Mouse (Mus musculus) ovary, postnatal 14 days (tissue): Measurements from ENCODE around the gene Rhobtb3.
"Not testable (repeated sequence)": the region's sequence is repeated elsewhere in the genome, so short reads cannot be mapped to it uniquely, and the experiment has no call there.

Experiments
- DNase-seq: peaks from one replicate; pipeline ENCODE4 v3.0.0; 2022; ENCODE audit warnings: low spot score

The Rhobtb3 gene

GRCm38 (mm10) chr13:75929071-75929470 is 14.7 kb downstream of the Rhobtb3 start:
- not testable (repeated sequence) for DNase-seq

DNA sequence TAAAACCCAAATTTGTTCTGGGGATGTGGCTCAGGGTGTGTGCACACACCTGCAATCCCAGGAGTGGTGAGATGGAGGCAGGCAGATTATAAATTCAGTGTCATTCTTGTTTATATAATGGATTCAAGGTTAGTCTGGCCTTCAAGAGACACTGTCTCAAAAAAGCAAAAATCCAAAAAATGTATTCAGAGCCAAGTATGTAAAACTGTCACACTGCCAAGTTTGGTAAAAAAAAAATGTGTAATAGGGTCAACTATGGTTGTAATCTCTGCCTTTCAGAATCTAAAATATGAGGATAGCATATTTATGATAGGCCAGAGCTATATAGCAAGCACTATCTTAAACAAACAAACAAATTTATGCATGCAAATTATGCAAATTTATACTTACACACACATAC is 15.8 kb downstream of the Rhobtb3 start:
- DNase-seq, result no peak

DNA sequence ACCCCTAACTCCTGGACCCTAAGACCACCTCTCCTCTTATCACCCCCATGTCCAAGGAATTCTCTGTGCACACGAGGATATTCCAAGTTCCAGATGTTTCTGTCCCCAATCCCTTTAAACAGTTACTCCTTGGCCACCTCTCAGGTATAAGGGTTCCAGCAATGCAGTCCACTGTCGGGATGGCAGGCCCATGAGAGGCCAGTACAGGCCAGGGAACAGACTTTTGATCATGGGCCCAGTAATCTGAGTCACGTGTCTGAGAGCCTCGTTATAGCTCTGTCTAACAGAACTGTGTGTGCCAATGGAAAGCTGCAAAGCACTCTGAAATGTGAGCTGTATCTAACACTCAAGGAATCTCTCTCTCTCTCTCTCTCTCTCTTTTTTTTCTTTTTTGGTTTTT is 29.6 kb downstream of the Rhobtb3 start:
- DNase-seq, result no peak

GRCm38 (mm10) chr13:75908187-75908586 is 35.5 kb downstream of the Rhobtb3 start:
- no peak for DNase-seq

DNA sequence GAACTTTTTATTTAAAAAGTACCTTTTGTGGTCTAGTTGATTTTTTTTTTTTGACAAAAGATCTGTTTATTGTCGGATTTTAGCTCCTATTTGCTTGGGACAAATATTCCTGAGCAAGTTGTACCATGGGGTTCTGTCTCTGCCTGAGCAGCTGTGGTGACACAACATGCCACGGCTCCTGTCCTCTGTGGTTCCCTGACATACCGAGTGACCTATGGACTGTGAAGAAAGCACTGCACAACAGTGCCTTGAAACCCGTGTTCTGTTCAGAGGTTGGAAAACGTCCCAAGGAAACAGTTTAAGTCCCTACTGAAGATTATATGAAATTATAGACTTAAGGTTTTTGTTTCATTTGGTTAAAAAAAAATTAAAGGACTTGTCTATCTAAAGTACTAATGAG is 36.6 kb downstream of the Rhobtb3 start:
- DNase-seq, result no peak

DNA sequence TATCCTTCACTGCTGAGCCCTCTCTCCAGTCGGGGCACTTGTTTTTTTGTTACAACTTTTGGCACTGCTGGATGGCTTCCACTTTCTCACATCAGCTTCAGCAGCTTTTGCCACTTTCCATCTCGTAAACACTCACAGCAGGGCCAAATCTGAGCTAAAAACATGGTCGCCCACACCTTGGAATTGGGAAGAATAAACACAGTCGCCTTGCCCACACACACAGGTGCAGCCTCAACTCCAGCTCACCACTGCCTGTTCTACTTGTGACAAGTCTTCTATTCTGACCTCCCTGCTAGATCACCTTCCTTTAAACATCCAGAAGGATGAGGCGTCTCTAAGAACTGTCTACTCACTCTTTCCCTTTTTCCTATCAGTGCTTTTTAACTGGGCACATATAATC is 39.1 kb downstream of the Rhobtb3 start:
- DNase-seq, result no peak

DNA sequence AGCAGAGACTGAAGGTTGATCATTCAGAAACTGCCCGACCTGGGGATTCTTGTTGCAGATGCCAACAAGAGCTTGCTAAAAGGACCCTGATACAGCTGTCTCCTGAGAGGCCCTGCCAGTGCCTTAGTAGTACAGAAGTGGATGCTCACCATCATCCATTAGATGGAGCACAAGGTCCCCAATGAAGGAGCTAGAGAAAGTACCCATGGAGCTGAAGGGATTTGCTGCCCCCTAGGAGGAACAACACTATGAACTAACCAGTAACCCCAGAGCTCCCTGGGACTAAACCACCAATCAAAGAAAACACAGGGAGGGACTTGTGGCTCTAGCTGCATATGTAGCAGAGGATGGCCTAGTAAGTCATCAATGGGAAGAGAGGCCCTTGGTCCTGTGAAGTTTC is 42.8 kb downstream of the Rhobtb3 start:
- DNase-seq, result not testable (repeated sequence)

- no peak for DNase-seq
Measured at GRCm38 (mm10) chr13:75892876-75893275, 50.8 kb downstream of the Rhobtb3 start.

- DNase-seq, result no peak
Measured at GRCm38 (mm10) chr13:75892291-75892690, 51.4 kb downstream of the Rhobtb3 start.

- no peak for DNase-seq
Measured at GRCm38 (mm10) chr13:75891868-75892267, 51.9 kb downstream of the Rhobtb3 start.

DNA sequence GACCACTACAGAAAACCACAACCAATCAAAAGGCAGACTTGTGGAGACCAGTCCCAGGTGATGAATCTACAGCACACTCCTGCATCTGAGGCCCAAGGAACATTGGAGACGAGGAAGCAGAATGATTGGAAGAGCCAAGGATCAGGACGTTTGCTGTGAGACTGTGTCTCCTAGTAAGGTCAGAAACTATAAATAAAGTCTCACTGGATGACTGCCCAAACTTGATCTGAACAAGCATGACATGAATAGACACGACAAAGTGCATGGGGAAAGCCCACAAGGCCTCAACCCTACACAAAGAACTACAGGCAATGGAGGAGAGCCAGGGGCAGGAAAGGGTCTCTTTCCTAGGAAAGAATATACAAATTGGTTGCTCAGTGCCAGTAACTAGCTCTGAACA is 59.9 kb downstream of the Rhobtb3 start:
- DNase-seq, result no peak

GRCm38 (mm10) chr13:75880501-75880900 is 63.2 kb downstream of the Rhobtb3 start:
- no peak for DNase-seq

DNA sequence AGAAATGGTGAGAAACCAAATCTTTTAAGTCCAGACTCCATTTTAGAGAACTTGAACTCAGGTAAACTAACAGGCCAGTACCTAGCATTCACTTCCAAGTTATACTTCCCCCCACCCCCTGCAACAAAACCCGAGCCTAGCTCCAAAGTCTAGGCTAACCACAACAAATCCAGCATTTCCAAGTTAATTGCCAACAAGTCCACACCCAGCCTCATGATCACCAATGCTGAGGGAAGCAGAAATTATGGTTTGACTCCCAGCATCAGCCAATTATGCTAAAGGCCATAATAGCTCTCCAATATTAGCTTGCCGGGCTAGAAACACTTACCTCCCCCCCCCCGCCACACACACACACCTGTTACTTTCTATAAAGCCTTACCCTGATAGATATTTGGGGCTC is 64.0 kb downstream of the Rhobtb3 start:
- no peak for DNase-seq

DNA sequence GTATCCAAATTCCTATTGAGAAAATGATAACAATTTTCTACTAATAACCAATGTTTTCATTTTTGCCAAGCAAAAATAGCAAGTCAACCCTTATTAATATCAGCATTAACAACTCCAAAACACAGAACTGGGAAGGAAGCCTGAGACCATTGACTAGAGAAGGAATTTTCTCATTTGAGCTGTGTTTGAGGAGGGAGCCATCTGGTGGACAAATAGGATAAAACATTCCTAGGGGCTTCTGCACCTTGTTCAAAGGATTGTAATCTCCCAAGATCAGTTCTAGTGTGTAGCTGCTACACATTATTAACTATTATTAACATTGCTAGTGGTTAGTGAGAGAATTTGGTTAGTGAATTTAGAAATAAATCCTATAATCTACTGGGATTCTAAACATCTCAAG is 65.8 kb downstream of the Rhobtb3 start:
- DNase-seq, result peak; percentile 33

- no peak for DNase-seq
Measured at GRCm38 (mm10) chr13:75876592-75876991, 67.1 kb downstream of the Rhobtb3 start.

DNA sequence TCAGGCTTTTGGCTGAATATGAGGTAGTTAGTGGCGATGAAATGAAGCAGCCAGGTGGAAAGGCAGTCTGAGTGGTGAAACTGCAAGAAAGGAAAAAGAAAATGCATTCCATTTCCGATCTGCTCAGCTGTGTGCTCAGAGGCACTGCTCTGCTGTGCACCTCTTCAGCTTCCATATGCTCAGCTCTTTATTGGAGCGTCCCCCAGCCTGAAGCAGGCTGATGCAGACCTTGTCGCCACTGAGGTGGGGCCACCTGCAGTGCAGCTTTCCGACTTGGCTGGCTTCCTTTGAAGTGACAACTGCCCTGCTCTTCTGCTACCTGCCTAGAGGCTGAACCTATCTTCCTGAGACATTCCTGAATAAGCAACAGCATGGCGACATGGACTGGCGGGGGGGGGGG is 67.5 kb downstream of the Rhobtb3 start:
- not testable (repeated sequence) for DNase-seq

- DNase-seq, result no peak
Measured at GRCm38 (mm10) chr13:75874608-75875376, 68.9 kb downstream of the Rhobtb3 start.

- no peak for DNase-seq
Measured at GRCm38 (mm10) chr13:75867876-75868275, 75.8 kb downstream of the Rhobtb3 start.

DNA sequence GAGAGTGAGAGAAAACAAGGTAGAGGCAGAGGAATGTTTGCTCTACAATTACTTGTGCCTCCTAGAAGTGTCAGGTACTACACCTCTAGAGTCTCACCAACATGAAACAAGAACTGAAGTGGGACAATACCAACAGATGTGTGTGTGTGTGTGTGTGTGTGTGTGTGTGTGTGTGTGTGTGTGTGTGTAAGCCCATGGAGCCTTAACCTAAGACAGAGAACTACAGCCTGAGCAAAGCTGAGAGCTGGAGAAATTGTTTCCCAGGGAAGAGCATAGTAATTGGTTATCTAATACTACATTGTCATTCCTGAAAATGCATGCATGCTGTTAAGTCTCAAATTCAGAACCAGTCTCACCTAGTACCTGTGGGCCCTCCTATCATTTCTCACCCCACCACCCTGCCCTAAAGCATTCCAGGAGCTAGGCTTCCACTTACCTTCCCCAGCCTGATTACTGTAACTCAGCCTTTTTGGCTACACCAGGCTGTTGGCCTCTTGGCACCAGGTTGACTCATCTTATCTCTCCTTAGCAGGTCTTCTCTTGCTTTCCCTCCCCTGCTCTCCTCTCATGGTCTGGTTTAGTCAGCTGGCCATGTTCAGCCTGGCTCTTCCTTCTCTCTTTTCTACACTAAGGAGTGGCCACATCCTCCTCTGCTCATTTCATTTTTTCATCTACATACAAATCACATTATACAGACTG is 78.1 kb downstream of the Rhobtb3 start:
- DNase-seq, result no peak

DNA sequence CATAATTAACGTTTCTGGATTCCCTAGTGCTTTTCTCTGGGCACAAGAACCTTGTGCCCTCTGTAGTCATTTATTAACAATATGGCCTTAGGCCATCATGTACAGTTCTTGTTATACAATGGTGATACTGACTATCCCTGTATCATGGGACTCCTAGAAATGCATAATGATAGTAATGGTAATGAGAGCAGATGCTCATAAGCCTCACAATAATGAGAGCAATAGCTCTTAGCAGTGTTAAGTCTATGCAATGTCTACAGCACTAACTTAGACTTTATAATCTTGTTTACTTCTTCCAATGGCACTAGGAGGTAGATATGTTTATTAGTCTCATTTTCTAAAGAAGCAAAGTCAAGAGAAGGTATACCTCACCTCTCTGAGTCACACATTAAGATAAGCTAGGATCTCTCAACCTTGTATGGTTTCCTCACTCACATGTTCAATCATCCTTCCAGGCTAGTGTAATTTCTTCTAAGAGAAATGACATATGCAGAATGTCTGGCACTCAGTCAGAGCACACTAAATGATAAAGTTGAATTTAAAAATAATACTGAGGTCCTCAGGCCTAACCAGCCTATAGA is 84.4 kb downstream of the Rhobtb3 start:
- DNase-seq, result no peak

DNA sequence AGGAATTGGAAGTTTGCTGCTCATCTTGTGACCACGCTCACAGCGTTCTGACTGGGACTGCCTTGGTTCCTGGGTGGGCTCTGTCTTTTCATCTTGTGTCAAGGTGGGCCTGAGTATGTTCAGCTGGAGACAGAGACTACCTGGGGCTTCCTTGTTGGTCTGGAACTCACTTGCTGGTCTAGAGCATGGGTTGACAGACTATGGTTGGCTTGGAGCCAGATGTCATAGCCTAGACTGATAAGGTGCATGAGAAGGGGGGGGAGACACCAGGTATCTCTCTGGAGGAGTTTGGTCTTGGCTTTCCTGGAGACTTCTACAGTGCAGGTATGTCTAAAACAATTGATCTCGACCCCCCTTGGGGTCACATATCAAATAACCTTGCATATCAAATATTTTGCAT is 90.6 kb downstream of the Rhobtb3 start:
- DNase-seq, result no peak

- DNase-seq, result no peak
Measured at GRCm38 (mm10) chr13:75852027-75852426, 91.7 kb downstream of the Rhobtb3 start.

GRCm38 (mm10) chr13:75847027-75847426 is 96.7 kb downstream of the Rhobtb3 start:
- no peak for DNase-seq
